Mouse (Mus musculus): Measurements from ENCODE around the gene Kansl1. TPM values are rescaled to one million over a fixed set of nuclear protein-coding genes. Genes with fewer than 3 reads are reported as not detected.

Kansl1 gene
- total and polyA plus RNA-seq, 3 experiments = 17.3 to 48.4 (median 24.7) TPM

GRCm38 (mm10) chr11:104295145-104295544, 173.5 kb downstream of the Kansl1 start:
- Histone ChIP-seq H3K27ac (ENCODE audit: insufficient read depth, low read depth) (no peak overlapping the region), H3K4me1 (ENCODE audit: control insufficient read depth in 1 of 2, insufficient read depth in 2 of 2) (peaks cover 0 to 13% of the 10 kb centered on the region in 2 experiments; a peak in 2 of 4 replicates), H3K27me3 (replicated peaks) (no peaks in the 10 kb centered on the region), H3K9me3 (replicated peaks; ENCODE audit: low read length) (no peaks in the 10 kb centered on the region), H3K36me3 (replicated peaks in 1 of 2; ENCODE audit: control insufficient read depth in 1 of 2, insufficient read depth in 1 of 2, low read length in 1 of 2) (no peaks in the 10 kb centered on the region), H3K4me2 (ENCODE audit: insufficient read depth, low read depth, poor library complexity, severe bottlenecking) (no peak overlapping the region), H3K9ac (ENCODE audit: insufficient read depth, low read depth) (no peak overlapping the region), H3K4me3 (replicated peaks in 1 of 3; ENCODE audit: low read depth in 2 of 3, low read length in 2 of 3, poor library complexity in 1 of 3) (no peak overlapping the region), H3K79me2 (replicated peaks; ENCODE audit: control insufficient read depth, extremely low read depth, insufficient read depth, poor library complexity, severe bottlenecking) (no peaks in the 10 kb centered on the region)
- in situ Hi-C loops (cut with MboI; ENCODE audit: low pct_ligation_motif_present, low pct_unique_long_range_greater_than_20kb, low sequenced_read_pairs) = no loop called here
- dilution Hi-C loops (cut with MboI; ENCODE audit: extremely low pct_ligation_motif_present, extremely low pct_unique_long_range_greater_than_20kb, low sequenced_read_pairs) = no loop called here
- DNase-seq (ENCODE audit: extremely low read depth) = no peak
- TF ChIP-seq RAD21 (IDR thresholded peaks at IDR 0.05; ENCODE audit: low read depth, low read length) (no peak), PAX5 (IDR thresholded peaks at IDR 0.05; ENCODE audit: low read length) (no peak), MXI1 (IDR thresholded peaks at IDR 0.05; ENCODE audit: low read depth, low read length) (no peak), CHD2 (IDR thresholded peaks at IDR 0.05; ENCODE audit: low read length) (no peak)

- H3K4me3 ChIP-seq (replicated peaks in 1 of 3; ENCODE audit: low read depth in 2 of 3, low read length in 2 of 3, poor library complexity in 1 of 3) = no peak overlapping the region
- H3K27ac ChIP-seq (ENCODE audit: insufficient read depth, low read depth) = no peak overlapping the region
- H3K79me2 ChIP-seq (replicated peaks; ENCODE audit: control insufficient read depth, extremely low read depth, insufficient read depth, poor library complexity, severe bottlenecking) = no peaks in the 10 kb centered on the region
- no peak overlapping the region for H3K4me2 ChIP-seq (ENCODE audit: insufficient read depth, low read depth, poor library complexity, severe bottlenecking)
- no peaks in the 10 kb centered on the region for H3K9me3 ChIP-seq (replicated peaks; ENCODE audit: low read length)
- peaks cover 7 to 31% of the 10 kb centered on the region in 2 experiments for H3K4me1 ChIP-seq (ENCODE audit: control insufficient read depth in 1 of 2, insufficient read depth in 2 of 2)
- H3K27me3 ChIP-seq (replicated peaks) = no peaks in the 10 kb centered on the region
- no peak overlapping the region for H3K9ac ChIP-seq (ENCODE audit: insufficient read depth, low read depth)
- no peaks in the 10 kb centered on the region for H3K36me3 ChIP-seq (replicated peaks in 1 of 2; ENCODE audit: control insufficient read depth in 1 of 2, insufficient read depth in 1 of 2, low read length in 1 of 2)
- TF ChIP-seq CHD1 (IDR thresholded peaks at IDR 0.05; ENCODE audit: low read depth, low read length) = no peak
- no peak for TF ChIP-seq HCFC1 (IDR thresholded peaks at IDR 0.05; ENCODE audit: low read depth, low read length)
- no peak for TF ChIP-seq SIN3A (IDR thresholded peaks at IDR 0.05; ENCODE audit: low read length)
- TF ChIP-seq BHLHE40 (IDR thresholded peaks at IDR 0.05; ENCODE audit: low read depth, low read length) = no peak
- no peak for TF ChIP-seq PAX5 (IDR thresholded peaks at IDR 0.05; ENCODE audit: low read length)
- no peak for TF ChIP-seq TCF12 (IDR thresholded peaks at IDR 0.05; ENCODE audit: low read depth, low read length)
- TF ChIP-seq JUN (IDR thresholded peaks at IDR 0.05; ENCODE audit: insufficient read depth, low read depth, low read length) = no peak
- no peak for TF ChIP-seq MAFK (IDR thresholded peaks at IDR 0.05; ENCODE audit: insufficient replicate concordance, low read length)
- no peak for TF ChIP-seq USF2 (conservative IDR thresholded peaks at IDR 0.05; ENCODE audit: low read depth, low read length)
- no peak for TF ChIP-seq E2F4 (IDR thresholded peaks at IDR 0.05; ENCODE audit: insufficient replicate concordance, low read depth, low read length)
- TF ChIP-seq POLR2A (IDR thresholded peaks at IDR 0.05; ENCODE audit: low read depth, low read length) = no peak
- TF ChIP-seq ZNF384 (IDR thresholded peaks at IDR 0.05; ENCODE audit: low read depth, low read length) = no peak
- no peak for TF ChIP-seq ZMIZ1 (IDR thresholded peaks at IDR 0.05; ENCODE audit: low read depth, low read length)
- no peak for TF ChIP-seq TBP (conservative IDR thresholded peaks at IDR 0.05; ENCODE audit: low read depth, low read length)
- TF ChIP-seq KAT2A (IDR thresholded peaks at IDR 0.05; ENCODE audit: insufficient replicate concordance, low read length) = no peak
- no peak for TF ChIP-seq MAZ (IDR thresholded peaks at IDR 0.05; ENCODE audit: low read depth, low read length)
- no peak for TF ChIP-seq GABPA (IDR thresholded peaks at IDR 0.05; ENCODE audit: insufficient replicate concordance, low read depth, low read length)
- no peak for TF ChIP-seq NELFE (IDR thresholded peaks at IDR 0.05; ENCODE audit: low read depth, low read length)
- DNase-seq (ENCODE audit: extremely low read depth) = no peak
- in situ Hi-C loops (cut with MboI; ENCODE audit: low pct_ligation_motif_present, low pct_unique_long_range_greater_than_20kb, low sequenced_read_pairs) (no loop called here), dilution Hi-C loops (cut with MboI; ENCODE audit: extremely low pct_ligation_motif_present, extremely low pct_unique_long_range_greater_than_20kb, low sequenced_read_pairs) (no loop called here)
These were observed 175.4 kb downstream of the Kansl1 start for GRCm38 (mm10) chr11:104293241-104293640.

All from CH12.LX (cell line).